Mouse (Mus musculus) gastrocnemius, postnatal 10 days (tissue): ENCODE data around the gene Slc9a3r1. TPM values are rescaled to one million over a fixed set of nuclear protein-coding genes. Genes with fewer than 3 reads are reported as not detected.

ENCODE experiments used
- DNase-seq: peaks from one replicate; pipeline ENCODE4 v3.0.0; 2021; ENCODE audit warnings: mixed read lengths
- total RNA-seq, 2 experiments: library from RNA; stranded (reverse); gene quantifications; 2 replicates each; pipeline ENCODE4 v1.2.3; 2021

Slc9a3r1 gene
- total RNA-seq, 2 experiments from 2014 or later, result 6.5 to 8.3 TPM

- no peak for DNase-seq
Observed at GRCm38 (mm10) chr11:115226811-115227491, 63.8 kb downstream of the Slc9a3r1 start.

GRCm38 (mm10) chr11:115227640-115228039, 64.5 kb downstream of the Slc9a3r1 start:
- no peak for DNase-seq

GRCm38 (mm10) chr11:115228430-115228829, 65.3 kb downstream of the Slc9a3r1 start:
- no peak for DNase-seq

- no peak for DNase-seq
Observed at GRCm38 (mm10) chr11:115229021-115229930, 66.1 kb downstream of the Slc9a3r1 start.

Other genes starting within 250 kb of the Slc9a3r1 start
- gene Cd300lb, start 229.0 kb upstream of the Slc9a3r1 start, total RNA-seq, result under 1 TPM; 0.35 to 0.47 TPM
- not detected for gene Cd300c, start 194.2 kb upstream of the Slc9a3r1 start, total RNA-seq
- gene Cd300ld, start 173.4 kb upstream of the Slc9a3r1 start, total RNA-seq, result under 1 TPM; 0.34 to 0.47 TPM
- gene Cd300c2, start 161.5 kb upstream of the Slc9a3r1 start, total RNA-seq, result 1 to 10 TPM in 1 of 2 experiments, under 1 TPM in 1; 0.96 to 1.4 TPM
- under 1 TPM in 1 of 2 experiments, not detected in 1; 0.56 TPM for gene Cd300ld2, start 147.1 kb upstream of the Slc9a3r1 start, total RNA-seq
- gene Cd300ld4, start 136.3 kb upstream of the Slc9a3r1 start, total RNA-seq, result under 1 TPM in 1 of 2 experiments, not detected in 1; 0.43 TPM
- gene Cd300ld5, start 125.6 kb upstream of the Slc9a3r1 start, total RNA-seq, result 1 to 10 TPM; 1.4 to 4.7 TPM
- gene Cd300ld3, start 114.9 kb upstream of the Slc9a3r1 start, total RNA-seq, result 1 to 10 TPM; 2.4 to 3.7 TPM
- gene Cd300e, start 101.2 kb upstream of the Slc9a3r1 start, total RNA-seq, result not detected
- under 1 TPM; 0.21 to 0.77 TPM for gene Rab37, start 71.9 kb upstream of the Slc9a3r1 start, total RNA-seq
- gene Cd300lf, start 29.3 kb upstream of the Slc9a3r1 start, total RNA-seq, result under 1 TPM in 1 of 2 experiments, not detected in 1; 0.34 TPM
- 1 to 10 TPM; 3.9 to 6.4 TPM for gene Tmem104, start 24.1 kb downstream of the Slc9a3r1 start, total RNA-seq
- 10 to 100 TPM; 13.7 to 14.8 TPM for gene Nat9, start 24.5 kb downstream of the Slc9a3r1 start, total RNA-seq
- under 1 TPM; 0.05 to 0.16 TPM for gene Grin2c, start 103.9 kb downstream of the Slc9a3r1 start, total RNA-seq
- gene Fdxr, start 113.7 kb downstream of the Slc9a3r1 start, total RNA-seq, result 1 to 10 TPM; 5.0 to 5.7 TPM
- gene Fads6, start 134.3 kb downstream of the Slc9a3r1 start, total RNA-seq, result 1 to 10 TPM in 1 of 2 experiments, under 1 TPM in 1; 0.86 to 1.1 TPM
- gene Otop2, start 143.8 kb downstream of the Slc9a3r1 start, total RNA-seq, result not detected
- gene Ush1g, start 158.7 kb downstream of the Slc9a3r1 start, total RNA-seq, result under 1 TPM; 0.09 to 0.16 TPM
- gene Otop3, start 171.4 kb downstream of the Slc9a3r1 start, total RNA-seq, result not detected
- 1 to 10 TPM; 5.7 to 6.1 TPM for gene Hid1, start 204.4 kb downstream of the Slc9a3r1 start, total RNA-seq
- 10 to 100 TPM in 1 of 2 experiments, 1 to 10 TPM in 1; 9.8 to 17.0 TPM for gene Cdr2l, start 218.6 kb downstream of the Slc9a3r1 start, total RNA-seq
- gene Mrpl58, start 240.4 kb downstream of the Slc9a3r1 start, total RNA-seq, result 100 to 1,000 TPM in 1 of 2 experiments, 10 to 100 TPM in 1; 89.1 to 100 TPM